In genomic region chr11:102748381-102748780, GRCm38 (mm10) we compare ENCODE assay signal across 13 mouse cellular contexts. TPM values are rescaled to one million over a fixed set of nuclear protein-coding genes. Genes with fewer than 3 reads are reported as not detected.
A peak's percentile ranks its signal among the peaks of the same experiment; 100 is the strongest.
DNase-seq lines count a peak whose midpoint lies in the region; ATAC-seq lines count a peak whose summit lies in the region.
"Had no signal": no experiment of that assay in that cellular context is flagged by ENCODE, and none has a peak within 500 bp of the region (broad histone marks: within the 10 kb centered on the region; RNA-seq: fewer than 3 reads in every experiment).

No protein-coding gene starts in this region.

- no peak overlapping the region for H3K27ac ChIP-seq in kidney, embryonic 16.5 days (ENCODE audit: low read length)
- no peak overlapping the region for H3K27ac ChIP-seq in forebrain, embryonic 13.5 days
- H3K27ac ChIP-seq: embryonic facial prominence, embryonic 13.5 days; forebrain, embryonic 10.5 days; liver, embryonic 15.5 days had no signal

- H3K4me2 ChIP-seq in kidney, embryonic 16.5 days (replicated peaks; ENCODE audit: low read depth, low read length) = no peak overlapping the region
- H3K4me2 ChIP-seq in forebrain, embryonic 13.5 days = no peak overlapping the region
- H3K4me2 ChIP-seq: embryonic facial prominence, embryonic 13.5 days; liver, embryonic 15.5 days had no signal

- no peak overlapping the region for H3K4me3 ChIP-seq in kidney, embryonic 16.5 days (ENCODE audit: low read length)
- no peak overlapping the region for H3K4me3 ChIP-seq in forebrain, embryonic 13.5 days
- H3K4me3 ChIP-seq: embryonic facial prominence, embryonic 13.5 days; forebrain, embryonic 10.5 days; liver, embryonic 15.5 days had no signal

- WGBS in kidney, embryonic 16.5 days = 76% methylated on average over 4 of the region's 4 CpGs
- 90% methylated on average over 4 of the region's 4 CpGs for WGBS in forebrain, embryonic 13.5 days

- no peak for ATAC-seq in kidney, embryonic 16.5 days (ENCODE audit: low FRiP score, low TSS enrichment)
- ATAC-seq in forebrain, embryonic 13.5 days = no peak

- H3K9me3 ChIP-seq in kidney, embryonic 16.5 days (ENCODE audit: low read length) = no peaks in the 10 kb centered on the region
- no peaks in the 10 kb centered on the region for H3K9me3 ChIP-seq in forebrain, embryonic 13.5 days (replicated peaks)
- H3K9me3 ChIP-seq: embryonic facial prominence, embryonic 13.5 days; forebrain, embryonic 10.5 days; liver, embryonic 15.5 days had no signal

- H3K9ac ChIP-seq in kidney, embryonic 16.5 days (replicated peaks; ENCODE audit: low read length) = no peak overlapping the region
- H3K9ac ChIP-seq in forebrain, embryonic 13.5 days = no peak overlapping the region
- H3K9ac ChIP-seq: embryonic facial prominence, embryonic 13.5 days; liver, embryonic 15.5 days had no signal

- no peaks in the 10 kb centered on the region for H3K27me3 ChIP-seq in kidney, embryonic 16.5 days (ENCODE audit: insufficient read depth, low read length)
- H3K27me3 ChIP-seq in forebrain, embryonic 13.5 days = no peaks in the 10 kb centered on the region
- H3K27me3 ChIP-seq: embryonic facial prominence, embryonic 13.5 days; liver, embryonic 15.5 days had no signal

- peak; percentile 87 to 89 for DNase-seq in kidney, adult 8-10 months
- peak; percentile 89 for DNase-seq in adipocyte (ENCODE audit: low spot score)
- DNase-seq in cerebellum, adult 11-12 months = peak; percentile 89
- DNase-seq in kidney, adult 9 months = peak; percentile 93
- no peak for DNase-seq in right cerebral cortex, adult 18-20 months
- DNase-seq: heart, postnatal 36 days; layer of hippocampus, adult 9-11 months; midbrain, embryonic 14.5 days had no signal

- H3K4me1 ChIP-seq in kidney, embryonic 16.5 days (ENCODE audit: insufficient read depth, low read length) = no peaks in the 10 kb centered on the region
- peaks cover 7% of the 10 kb centered on the region for H3K4me1 ChIP-seq in forebrain, embryonic 13.5 days
- H3K4me1 ChIP-seq: liver, embryonic 15.5 days had no signal

- H3K36me3 ChIP-seq in kidney, embryonic 16.5 days (ENCODE audit: insufficient read depth, low read length) = no peaks in the 10 kb centered on the region
- no peaks in the 10 kb centered on the region for H3K36me3 ChIP-seq in forebrain, embryonic 13.5 days (ENCODE audit: poor library complexity, severe bottlenecking)
- H3K36me3 ChIP-seq: embryonic facial prominence, embryonic 13.5 days; forebrain, embryonic 10.5 days; liver, embryonic 15.5 days had no signal

RNA-seq across cellular contexts. Expression of gene Adam11, which starts 12.9 kb away (rescaled TPM):
- polyA plus RNA-seq in kidney, embryonic 16.5 days (2015; fragmentation: Nextera tagmentation; extraction: Ambion mirVana) = 8.7 and 8.8 TPM in 2 replicates
- 16.1 and 22.6 TPM in 2 replicates for polyA plus RNA-seq in forebrain, embryonic 13.5 days (2015; fragmentation: Nextera tagmentation; extraction: Ambion mirVana)

RNA-seq across cellular contexts. Expression of gene Ccdc43, which starts 50.8 kb away (rescaled TPM):
- polyA plus RNA-seq in kidney, embryonic 16.5 days (2015; fragmentation: Nextera tagmentation; extraction: Ambion mirVana) = 51.9 and 52.1 TPM in 2 replicates
- polyA plus RNA-seq in forebrain, embryonic 13.5 days (2015; fragmentation: Nextera tagmentation; extraction: Ambion mirVana) = 45.8 and 46.3 TPM in 2 replicates
